Mouse (Mus musculus) liver, embryonic 18 days (tissue): ENCODE data around the gene Gucy2g. TPM values are rescaled to one million over a fixed set of nuclear protein-coding genes. Genes with fewer than 3 reads are reported as not detected.

Experiments
- polyA plus RNA-seq: library from polyadenylated mRNA; depleted of rRNA; stranded (reverse); fragments of >200 nt; gene quantifications from 2 replicates; pipeline ENCODE4 v1.2.3, GENCODE M21; 2012; rRNA removed

The Gucy2g gene
- polyA plus RNA-seq = 0.01 and 0.02 TPM in 2 replicates

GRCm38 (mm10) chr19:55241186-55241645, at the start of gene Gucy2g:
Gene Gucy2g, minus strand, starts transcription at chr19:55241236.

GRCm38 (mm10) chr19:55251383-55252124, 10.5 kb upstream of the Gucy2g start, which contains the start of gene Acsl5:
Gene Acsl5, plus strand, starts transcription at chr19:55251938.

GRCm38 (mm10) chr19:55180433-55180832, 60.6 kb downstream of the Gucy2g start, which contains the start of gene Tectb:
Gene Tectb, plus strand, starts transcription at chr19:55180733.

Other genes with a start within 250 kb of the Gucy2g start
- 54.6 and 75.6 TPM in 2 replicates for gene Gpam, start 114.0 kb downstream of the Gucy2g start, polyA plus RNA-seq
- gene Tectb, start 60.5 kb downstream of the Gucy2g start, polyA plus RNA-seq = 0.42 and 0.49 TPM in 2 replicates
- gene Acsl5, start 10.7 kb upstream of the Gucy2g start, polyA plus RNA-seq = 212 and 362 TPM in 2 replicates
- 12.7 and 14.5 TPM in 2 replicates for gene Zdhhc6, start 74.8 kb upstream of the Gucy2g start, polyA plus RNA-seq
- gene Vti1a, start 75.1 kb upstream of the Gucy2g start, polyA plus RNA-seq = 5.0 and 5.5 TPM in 2 replicates